Mouse (Mus musculus) ovary, adult 10 weeks (tissue): Measurements from ENCODE around the gene Havcr1. TPM values are rescaled to one million over a fixed set of nuclear protein-coding genes. Genes with fewer than 3 reads are reported as not detected.

Experiments
- polyA plus RNA-seq: library from polyadenylated mRNA; stranded (reverse); fragments of 350-450 nt; fragmentation: Illumina TruSeq; extraction: RNeasy Lipid Tissue Mini Kit (QIAGEN cat#74804); gene quantifications from one replicate; pipeline ENCODE4 v1.2.3, GENCODE M21; 2014

Gene Havcr1
- 0.43 TPM for polyA plus RNA-seq

GRCm38 (mm10) chr11:46735076-46735475 lies at the start of gene Havcr1:
TSS of gene Havcr1 (plus strand) at chr11:46735080.

DNA sequence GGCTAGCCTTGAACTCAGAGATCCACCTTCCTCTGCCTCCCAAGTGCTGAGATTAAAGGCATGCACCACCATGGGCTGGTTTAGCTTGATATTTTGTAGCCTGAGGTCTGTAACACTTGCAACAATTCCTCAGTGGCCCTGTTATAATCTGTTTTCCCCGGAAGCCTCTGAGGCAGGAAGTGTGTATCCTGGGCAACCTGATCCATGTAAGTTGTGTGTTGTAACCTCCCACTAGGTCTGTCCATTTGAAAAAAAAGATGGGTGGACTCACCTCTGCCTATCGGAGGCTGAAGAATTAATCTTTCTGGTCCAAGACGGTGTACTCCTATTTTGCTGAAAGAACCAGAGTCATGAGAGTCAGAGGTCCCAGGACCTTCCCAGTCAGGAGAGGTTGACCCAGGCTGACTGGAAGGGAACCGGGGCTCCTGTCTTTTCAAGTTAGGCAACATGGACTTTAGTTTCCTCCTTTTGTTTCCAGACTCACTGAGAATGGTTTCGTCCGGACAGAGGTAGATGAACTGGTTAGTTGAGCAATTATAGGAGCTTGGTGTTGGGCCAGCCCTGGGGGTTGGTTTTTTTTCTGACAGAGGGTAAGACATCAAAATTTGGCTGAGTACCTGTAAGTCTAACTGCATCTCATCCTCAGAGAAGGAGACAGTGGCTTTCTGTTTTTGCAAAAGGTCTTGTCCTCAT lies 28.1 kb upstream of the Havcr1 start, which contains the start of gene Timd2:
Gene Timd2, minus strand, starts transcription at position 398 of the 693 bp plus-strand sequence.

GRCm38 (mm10) chr11:46810511-46810910 lies 75.6 kb downstream of the Havcr1 start, which contains the start of gene Timd4:
TSS of gene Timd4 (plus strand) at chr11:46810800.

Other genes starting within 250 kb of the Havcr1 start
- gene Gm12169, start 210.9 kb upstream of the Havcr1 start, polyA plus RNA-seq = not detected
- gene BC053393, start 163.5 kb upstream of the Havcr1 start, polyA plus RNA-seq = not detected
- gene Dppa1, start 105.8 kb upstream of the Havcr1 start, polyA plus RNA-seq = 0.88 TPM
- 0.34 TPM for gene Timd2, start 28.0 kb upstream of the Havcr1 start, polyA plus RNA-seq
- gene Timd4, start 75.7 kb downstream of the Havcr1 start, polyA plus RNA-seq = 1.6 TPM